Mouse (Mus musculus) neural tube, embryonic 11.5 days (tissue): ENCODE measurements around the gene Gpr142. TPM values are rescaled to one million over a fixed set of nuclear protein-coding genes. Genes with fewer than 3 reads are reported as not detected.
A peak's percentile ranks its signal among the peaks of the same experiment; 100 is the strongest.

ENCODE experiments used
- ATAC-seq: fragments of 200-750 bp; cut with Nextera tagmentation; 2 replicates; pipeline ENCODE4 v1.8.0; 2017; ENCODE audit warnings: moderate number of reproducible peaks, mild to moderate bottlenecking, moderate TSS enrichment, moderate library complexity; ENCODE audit not compliant: insufficient read depth, low FRiP score, low TSS enrichment
- DNase-seq: peaks from one replicate; pipeline ENCODE4 v3.0.0-alpha.2; 2015; ENCODE audit warnings: low spot score
- H3K27ac ChIP-seq: fragments of 300-500 bp; sonication (generic); 2 replicates; pipeline ENCODE4 v1.5.1; 2014; ENCODE audit warnings: low read depth, mild to moderate bottlenecking, low read length
- H3K27me3 ChIP-seq: fragments of 300-500 bp; sonication (generic); 2 replicates; pipeline ENCODE4 v1.6.1; 2014; ENCODE audit warnings: mild to moderate bottlenecking, low read length, mixed read lengths; ENCODE audit not compliant: control insufficient read depth, insufficient read depth
- H3K36me3 ChIP-seq: fragments of 300-500 bp; sonication (generic); 2 replicates; pipeline ENCODE4 v1.6.1; 2014; ENCODE audit warnings: mild to moderate bottlenecking, low read length, moderate library complexity, mixed read lengths; ENCODE audit not compliant: control insufficient read depth, insufficient read depth
- H3K4me1 ChIP-seq: fragments of 300-500 bp; sonication (generic); 2 replicates; pipeline ENCODE4 v1.6.1; 2014; ENCODE audit warnings: low read length, mixed read lengths; ENCODE audit not compliant: control insufficient read depth, insufficient read depth
- H3K4me2 ChIP-seq: fragments of 300-500 bp; sonication (generic); 2 replicates; pipeline ENCODE4 v1.6.1; 2014; ENCODE audit warnings: low read depth, mild to moderate bottlenecking, moderate library complexity
- H3K4me3 ChIP-seq: fragments of 300-500 bp; sonication (generic); 2 replicates; pipeline ENCODE4 v1.5.1; 2014; ENCODE audit warnings: low read depth, low read length
- H3K9ac ChIP-seq: fragments of 300-500 bp; sonication (generic); 2 replicates; pipeline ENCODE4 v1.6.1; 2014; ENCODE audit warnings: mild to moderate bottlenecking, low read length
- H3K9me3 ChIP-seq: fragments of 300-500 bp; sonication (generic); 2 replicates; pipeline ENCODE4 v1.6.1; 2016; ENCODE audit warnings: low read length; ENCODE audit not compliant: control insufficient read depth
- WGBS: fragments of 180-500 bp; shearing (Covaris S2); extraction: QIAGEN DNeasy Blood & Tissue Kit; methylation state at CpG from one replicate; pipeline ENCODE4 v1.1.7; 2014; 5-methylcytosine and 5-hydroxymethylcytosine counted together
- polyA plus RNA-seq: library from polyadenylated mRNA; unstranded; fragments of >200 nt; fragmentation: Nextera tagmentation; extraction: Ambion mirVana; gene quantifications from 2 replicates; pipeline ENCODE4 v1.2.1, GENCODE M21; 2014

Gene Gpr142
- polyA plus RNA-seq, 1 experiment from 2014 or later, result not detected

- no peak overlapping the region for H3K9ac ChIP-seq
- peak; percentile 62 for ATAC-seq
Observed at GRCm38 (mm10) chr11:114789061-114789714, 9.5 kb upstream of the Gpr142 start.

GRCm38 (mm10) chr11:114789716-114790115, 9.0 kb upstream of the Gpr142 start:
- H3K9ac ChIP-seq, result no peak overlapping the region
- H3K4me3 ChIP-seq, result no peak overlapping the region
- ATAC-seq (no peak), DNase-seq (no peak)
- 60% methylated on average over 9 of the region's 9 CpGs for WGBS
- peaks cover 63% of the 10 kb centered on the region for H3K27me3 ChIP-seq
- H3K9me3 ChIP-seq, result no peaks in the 10 kb centered on the region
- H3K4me2 ChIP-seq, result peak overlapping the region; percentile 22
- no peak overlapping the region for H3K27ac ChIP-seq
- peaks cover 37% of the 10 kb centered on the region for H3K4me1 ChIP-seq
- H3K36me3 ChIP-seq, result no peaks in the 10 kb centered on the region

More at GRCm38 (mm10) chr11:114789061-114789714, 9.5 kb upstream of the Gpr142 start:
- Histone ChIP-seq H3K27ac (no peak overlapping the region), H3K27me3 (peaks cover 63% of the 10 kb centered on the region), H3K9me3 (no peaks in the 10 kb centered on the region), H3K4me3 (no peak overlapping the region), H3K4me2 (peak overlapping the region; percentile 22), H3K36me3 (no peaks in the 10 kb centered on the region), H3K4me1 (peaks cover 36% of the 10 kb centered on the region)
- peak; percentile 90 for DNase-seq
- 9% methylated on average over 30 of the region's 30 CpGs for whole genome bisulfite sequencing

- Histone ChIP-seq H3K4me1 (peaks cover 41% of the 10 kb centered on the region), H3K27ac (no peak overlapping the region), H3K9me3 (no peaks in the 10 kb centered on the region), H3K4me3 (no peak overlapping the region), H3K36me3 (no peaks in the 10 kb centered on the region), H3K27me3 (peaks cover 62% of the 10 kb centered on the region), H3K4me2 (no peak overlapping the region), H3K9ac (no peak overlapping the region)
- ATAC-seq (no peak), DNase-seq (no peak)
- 71% methylated on average over 12 of the region's 12 CpGs for WGBS
Observed at GRCm38 (mm10) chr11:114790171-114790570, 8.6 kb upstream of the Gpr142 start.

GRCm38 (mm10) chr11:114790841-114791240, 7.9 kb upstream of the Gpr142 start:
- ATAC-seq (no peak), DNase-seq (peak; percentile 47)
- H3K27ac ChIP-seq, result no peak overlapping the region
- H3K36me3 ChIP-seq, result no peaks in the 10 kb centered on the region
- peak overlapping the region; percentile 44 for H3K4me3 ChIP-seq
- 21% methylated on average over 4 of the region's 4 CpGs for WGBS
- H3K4me2 ChIP-seq, result peak overlapping the region; percentile 85
- no peak overlapping the region for H3K9ac ChIP-seq
- H3K27me3 ChIP-seq, result peaks cover 56% of the 10 kb centered on the region
- no peaks in the 10 kb centered on the region for H3K9me3 ChIP-seq
- peaks cover 46% of the 10 kb centered on the region for H3K4me1 ChIP-seq

- H3K27me3 ChIP-seq, result peaks cover 52% of the 10 kb centered on the region
- DNase-seq, result peak; percentile 37
- no peaks in the 10 kb centered on the region for H3K9me3 ChIP-seq
- 3% methylated on average over 50 of the region's 50 CpGs for WGBS
- H3K9ac ChIP-seq, result peak overlapping the region; percentile 50
- H3K36me3 ChIP-seq, result no peaks in the 10 kb centered on the region
- H3K4me3 ChIP-seq, result peak overlapping the region; percentile 44
- no peak overlapping the region for H3K27ac ChIP-seq
- peaks cover 47% of the 10 kb centered on the region for H3K4me1 ChIP-seq
- H3K4me2 ChIP-seq, result peak overlapping the region; percentile 85
- ATAC-seq, result no peak
Observed at GRCm38 (mm10) chr11:114791351-114791889, 7.3 kb upstream of the Gpr142 start.

- peak overlapping the region; percentile 50 for H3K9ac ChIP-seq
- 0 out of 2 replicates have a peak overlapping the region, but pooled peaks have one; percentile 23 for H3K27ac ChIP-seq
- H3K4me2 ChIP-seq, result peak overlapping the region; percentile 85
- ATAC-seq (no peak), DNase-seq (peak; percentile 71)
- under 1% methylated on average over 56 of the region's 59 CpGs for WGBS
- no peaks in the 10 kb centered on the region for H3K9me3 ChIP-seq
- H3K27me3 ChIP-seq, result peaks cover 47% of the 10 kb centered on the region
- peaks cover 45% of the 10 kb centered on the region for H3K4me1 ChIP-seq
- H3K4me3 ChIP-seq, result peak overlapping the region; percentile 44
- H3K36me3 ChIP-seq, result no peaks in the 10 kb centered on the region
Observed at GRCm38 (mm10) chr11:114791891-114792411, 6.8 kb upstream of the Gpr142 start.

- WGBS, result 49% methylated on average over 5 of the region's 5 CpGs
- Histone ChIP-seq H3K4me2 (peak overlapping the region; percentile 85), H3K36me3 (no peaks in the 10 kb centered on the region), H3K4me3 (peak overlapping the region; percentile 8; the same call in 1 of the 2 replicates), H3K9ac (peak overlapping the region; percentile 18; the same call in 1 of the 2 replicates), H3K4me1 (peaks cover 45% of the 10 kb centered on the region), H3K27ac (no peak overlapping the region), H3K9me3 (no peaks in the 10 kb centered on the region), H3K27me3 (peaks cover 39% of the 10 kb centered on the region)
- DNase-seq (no peak), ATAC-seq (no peak)
Observed at GRCm38 (mm10) chr11:114792931-114793494, 5.7 kb upstream of the Gpr142 start.

- DNase-seq (no peak), ATAC-seq (no peak)
- Histone ChIP-seq H3K4me3 (peak overlapping the region; percentile 21), H3K4me1 (peaks cover 45% of the 10 kb centered on the region), H3K27me3 (peaks cover 39% of the 10 kb centered on the region), H3K27ac (peak overlapping the region; percentile 98), H3K9ac (peak overlapping the region; percentile 31), H3K36me3 (no peaks in the 10 kb centered on the region), H3K9me3 (no peaks in the 10 kb centered on the region), H3K4me2 (peak overlapping the region; percentile 85)
- 62% methylated on average over 19 of the region's 19 CpGs for WGBS
Observed at GRCm38 (mm10) chr11:114793868-114794545, 4.7 kb upstream of the Gpr142 start.
